Mouse (Mus musculus): ENCODE measurements around the gene Asah2. TPM values are rescaled to one million over a fixed set of nuclear protein-coding genes. Genes with fewer than 3 reads are reported as not detected.
A peak's percentile ranks its signal among the peaks of the same experiment; 100 is the strongest.
"Not testable (repeated sequence)": the region's sequence is repeated elsewhere in the genome, so short reads cannot be mapped to it uniquely, and the experiment has no call there.

Gene Asah2
- total RNA-seq (2021) = 1 to 10 TPM; 5.6 to 6.5 TPM
- long read RNA-seq, experiment 1 = 0 reads
- long read RNA-seq, experiment 2 = 0 reads

DNA sequence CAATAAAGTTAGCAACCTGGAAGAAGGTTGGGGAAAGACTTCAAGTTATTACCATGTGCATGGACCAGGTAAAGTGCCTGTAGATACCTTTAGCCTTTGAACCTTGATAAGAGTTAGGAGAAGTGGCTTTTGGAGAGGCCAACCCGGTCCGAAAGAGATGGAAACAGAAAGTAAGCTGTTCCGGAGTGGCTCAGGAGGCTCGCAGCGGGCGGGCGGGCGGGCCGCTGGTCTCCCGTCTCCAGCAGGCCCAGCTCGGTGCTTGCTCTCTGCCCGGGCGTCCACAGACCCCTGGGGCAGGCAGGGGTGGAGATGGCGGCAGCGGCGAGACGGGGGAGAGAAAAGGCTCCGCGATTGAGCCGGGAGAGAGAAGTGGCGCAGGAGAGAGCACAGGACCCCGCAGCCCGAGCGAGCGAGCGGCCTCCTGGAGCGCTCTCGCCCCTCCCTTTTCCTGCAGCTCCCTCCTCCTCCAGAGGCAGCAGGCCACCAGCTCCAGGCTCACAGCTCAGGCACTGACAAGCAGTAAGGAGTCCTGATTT is at the start of gene Asah2:
Asah2 (minus strand) TSS at position 441 of the 536 bp plus-strand sequence.
- peak; percentile 62 to 64 for DNase-seq (ENCODE audit: low spot score in 2 of 2)
- intact Hi-C loops (cut with DNase I) = no loop called here

DNA sequence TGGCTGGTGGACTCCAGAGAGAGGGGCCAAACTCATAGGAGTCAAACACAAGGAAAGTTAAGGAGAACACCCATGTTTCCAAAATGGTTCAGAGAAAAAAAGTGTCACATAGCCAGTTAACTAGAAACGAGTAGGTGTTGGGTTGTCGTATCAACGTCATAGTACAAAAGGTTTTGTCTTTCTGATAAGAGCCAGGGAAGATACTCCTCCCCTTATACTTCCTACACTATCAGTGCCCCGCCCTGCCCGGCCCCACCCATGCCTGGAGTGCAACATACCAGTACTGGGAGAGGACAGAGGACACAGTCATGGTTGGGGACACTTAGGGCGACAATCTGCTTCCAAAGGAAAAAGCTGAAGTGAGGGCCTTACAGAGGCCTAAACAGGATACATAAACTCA is 49.0 kb upstream of the Asah2 start:
- intact Hi-C loops (cut with DNase I) = no loop called here
- no peak for DNase-seq (ENCODE audit: low spot score in 2 of 2)

DNA sequence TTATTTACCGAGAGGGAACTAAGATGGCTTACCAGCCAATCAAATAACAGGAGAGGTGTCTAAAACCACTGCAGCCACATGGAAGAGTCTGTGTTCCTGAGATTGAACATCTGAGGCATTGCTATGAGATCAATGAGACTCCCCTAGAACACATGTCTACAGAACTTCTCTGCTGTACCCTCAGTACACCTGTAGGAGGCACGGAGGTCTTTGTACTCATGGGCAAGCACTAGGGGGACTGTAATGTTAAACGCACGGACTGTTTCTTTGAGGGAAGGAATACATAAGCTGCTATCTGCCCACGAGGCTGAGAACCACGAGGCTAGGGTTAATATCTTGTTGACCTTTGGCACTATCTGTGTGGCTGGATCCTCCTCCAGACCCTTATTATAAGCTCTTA is 44.5 kb upstream of the Asah2 start:
- DNase-seq (ENCODE audit: low spot score in 2 of 2) = no peak
- intact Hi-C loops (cut with DNase I) = no loop called here

DNA sequence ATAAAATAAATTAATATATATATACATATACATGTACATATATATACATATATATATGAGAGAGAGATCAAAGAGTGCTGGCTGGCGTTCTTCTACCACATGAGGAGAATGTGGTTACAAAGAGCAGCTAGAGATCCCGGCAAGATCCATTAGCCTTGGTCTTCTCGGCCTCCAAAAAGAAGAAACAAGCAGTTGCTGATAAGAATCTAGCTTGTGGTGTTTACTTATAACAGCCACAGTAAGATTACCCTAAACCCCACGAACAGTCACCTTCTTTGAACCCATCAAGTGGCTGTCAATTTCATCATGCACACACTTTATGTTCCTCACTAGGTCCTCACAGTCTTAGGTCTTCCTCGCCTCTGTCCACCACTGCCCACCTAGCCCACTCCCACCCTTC is 40.7 kb upstream of the Asah2 start:
- intact Hi-C loops (cut with DNase I) = no loop called here
- DNase-seq (ENCODE audit: low spot score in 2 of 2) = no peak

DNA sequence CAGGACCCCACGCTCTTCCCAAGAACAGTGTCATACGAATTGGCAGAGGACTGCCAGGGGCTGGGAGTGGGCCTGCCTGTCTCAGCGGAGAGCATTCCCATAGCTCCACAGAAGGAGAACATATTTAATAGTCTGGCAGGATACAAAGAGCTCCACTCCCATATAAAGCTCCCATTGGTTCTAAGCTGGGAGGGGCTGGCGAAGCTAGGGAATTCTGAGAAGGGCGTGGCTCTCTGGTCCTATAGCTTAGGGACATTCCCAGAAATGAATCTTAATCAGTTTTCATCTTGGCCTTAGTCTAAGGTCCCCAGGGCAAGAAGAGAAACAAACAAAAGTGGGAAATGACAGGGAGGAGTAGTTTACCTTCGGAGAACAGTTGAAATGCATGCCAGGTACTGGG is 34.4 kb upstream of the Asah2 start:
- intact Hi-C loops (cut with DNase I) = no loop called here

DNA sequence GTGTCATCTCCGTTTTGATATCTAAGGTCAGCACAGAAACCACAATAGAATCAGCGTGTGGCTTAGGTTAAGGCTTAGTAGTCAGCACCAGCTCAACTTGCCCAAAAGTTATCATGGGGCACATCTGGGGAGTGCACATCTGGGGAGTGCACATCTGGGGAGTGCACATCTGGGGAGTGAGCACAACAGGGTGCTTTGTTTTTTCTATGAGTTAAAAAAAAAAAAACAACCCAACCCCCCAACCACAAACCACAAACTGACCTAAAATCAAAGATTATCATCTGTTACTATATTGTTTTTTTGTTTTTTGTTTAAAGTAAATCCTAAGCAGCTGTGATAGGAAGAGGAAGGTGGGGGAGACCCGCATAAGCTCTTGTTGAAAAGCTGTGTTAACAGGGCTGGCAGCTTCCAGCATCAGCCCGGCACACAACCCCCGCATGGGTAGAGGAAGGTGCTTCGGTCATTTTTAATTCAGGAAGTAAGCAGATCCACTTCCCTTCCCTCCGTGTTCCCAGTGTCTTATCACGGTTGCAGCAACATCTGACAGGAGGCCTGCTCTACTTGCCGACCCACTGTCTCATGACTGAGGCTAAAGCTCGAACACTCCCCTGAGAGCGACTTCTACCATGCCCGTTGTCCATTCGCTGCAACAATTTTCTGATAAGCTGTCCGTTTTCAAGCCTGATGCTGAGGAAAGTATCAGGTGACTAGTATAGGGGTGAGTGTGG is 30.5 kb upstream of the Asah2 start:
- intact Hi-C loops (cut with DNase I) = no loop called here
- no peak for DNase-seq (ENCODE audit: low spot score in 2 of 2)

More for the DNA sequence above, 34.4 kb upstream of the Asah2 start:
- DNase-seq (ENCODE audit: low spot score in 2 of 2) = no peak

DNA sequence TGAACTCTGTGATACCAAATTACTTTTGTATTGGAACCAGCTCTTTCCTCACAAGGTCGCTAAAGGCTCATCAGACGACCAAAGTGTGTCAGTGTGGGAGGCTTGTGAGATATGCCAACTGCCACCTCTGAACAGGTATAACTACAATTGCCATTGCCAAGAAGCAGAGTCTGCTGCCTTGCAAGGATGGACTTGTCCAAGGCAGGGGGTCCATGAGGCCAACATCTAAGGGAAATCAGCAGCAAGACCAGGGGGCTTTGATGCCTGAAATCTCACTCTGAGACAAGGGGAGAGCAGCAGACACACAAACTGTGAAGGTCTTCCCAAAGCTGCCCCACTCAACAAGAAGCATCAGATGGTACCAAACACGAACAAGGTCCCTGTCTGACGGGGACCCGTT is 29.9 kb upstream of the Asah2 start:
- DNase-seq (ENCODE audit: low spot score in 2 of 2) = no peak
- intact Hi-C loops (cut with DNase I) = no loop called here

DNA sequence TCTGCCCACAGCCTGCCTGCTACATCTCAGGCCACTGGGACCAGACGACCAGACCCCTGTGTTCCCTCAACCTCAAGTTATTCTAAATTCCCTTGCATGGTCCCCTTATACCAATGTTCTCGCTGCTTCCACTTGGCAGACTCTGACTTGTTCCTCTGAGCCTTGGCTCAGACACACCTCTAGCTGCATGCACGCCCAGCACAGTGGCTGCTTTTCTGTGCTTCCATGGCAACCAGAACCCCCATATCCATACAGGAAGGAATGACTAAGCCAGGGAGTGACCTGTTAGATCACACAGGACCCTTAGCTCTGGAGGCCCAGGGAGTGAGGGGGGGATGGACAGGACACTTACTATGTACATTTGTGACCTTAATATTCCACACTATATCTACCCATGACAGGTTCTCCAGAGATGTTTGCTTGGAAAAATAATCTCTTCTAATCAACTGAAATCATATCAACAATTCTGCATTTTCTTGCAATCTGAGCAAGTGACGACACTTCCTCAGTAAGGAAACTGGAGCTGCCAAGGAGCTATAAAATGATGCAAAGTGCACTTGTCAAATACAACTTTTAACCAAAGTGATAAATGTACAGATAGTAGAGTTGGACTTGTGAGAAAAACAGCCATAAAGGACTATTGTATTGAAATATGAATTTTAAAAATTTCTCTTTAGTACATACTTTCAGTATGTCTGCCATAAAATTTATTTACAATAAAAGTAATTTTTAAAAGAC is 29.0 kb upstream of the Asah2 start:
- intact Hi-C loops (cut with DNase I) = no loop called here
- DNase-seq (ENCODE audit: low spot score in 2 of 2) = peak; percentile 9 to 10

DNA sequence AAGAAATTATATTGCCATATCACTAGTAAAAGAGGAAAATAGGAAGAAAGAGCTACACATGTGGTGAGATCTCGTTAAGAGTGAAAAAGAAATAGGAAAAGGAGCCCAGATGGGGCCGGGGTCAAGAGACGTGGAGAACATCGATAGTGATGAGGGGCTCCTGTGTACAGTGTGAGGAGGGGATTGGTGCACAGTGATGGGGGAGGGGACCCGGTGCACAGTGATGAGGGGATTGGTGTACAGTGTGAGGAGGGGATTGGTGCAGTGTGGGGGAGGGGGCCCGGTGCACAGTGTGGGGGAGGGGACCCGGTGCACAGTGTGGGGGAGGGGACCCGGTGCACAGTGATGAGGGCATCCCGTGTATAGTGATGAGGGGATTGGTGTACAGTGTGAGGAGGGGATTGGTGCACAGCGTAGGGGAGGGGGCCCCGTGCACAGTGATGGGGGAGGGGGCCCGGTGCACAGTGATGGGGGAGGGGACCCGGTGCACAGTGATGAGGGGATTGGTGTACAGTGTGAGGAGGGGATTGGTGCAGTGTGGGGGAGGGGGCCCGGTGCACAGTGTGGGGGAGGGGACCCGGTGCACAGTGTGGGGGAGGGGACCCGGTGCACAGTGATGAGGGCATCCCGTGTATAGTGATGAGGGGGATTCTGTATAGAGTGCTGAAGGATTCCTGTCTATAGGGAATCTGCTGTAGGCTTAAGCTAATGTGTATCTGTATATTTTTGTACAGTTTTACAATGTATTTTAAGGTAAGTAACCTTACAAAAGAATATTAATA is 23.9 kb upstream of the Asah2 start:
- intact Hi-C loops (cut with DNase I); DNase-seq (ENCODE audit: low spot score in 2 of 2): not testable (repeated sequence)

DNA sequence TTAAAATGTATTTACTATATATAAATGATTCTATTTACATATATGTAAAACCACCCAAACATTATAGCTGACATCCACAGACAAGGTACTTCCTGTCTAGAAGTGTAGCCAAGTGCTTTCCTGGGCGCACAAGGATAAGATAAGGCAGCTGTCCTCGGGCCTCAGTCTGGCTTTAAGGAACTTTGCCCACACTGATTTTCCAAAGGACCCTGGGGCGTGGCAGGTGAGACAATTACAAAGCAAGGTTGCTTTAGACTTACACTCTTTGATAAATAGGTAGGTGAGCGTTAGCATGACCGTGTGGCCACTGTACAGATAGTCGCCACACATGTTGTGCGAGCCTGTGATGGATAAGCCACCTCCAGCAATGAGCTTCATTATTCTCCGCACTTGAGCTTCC is 21.3 kb upstream of the Asah2 start:
- intact Hi-C loops (cut with DNase I) = no loop called here
- no peak for DNase-seq (ENCODE audit: low spot score in 2 of 2)

DNA sequence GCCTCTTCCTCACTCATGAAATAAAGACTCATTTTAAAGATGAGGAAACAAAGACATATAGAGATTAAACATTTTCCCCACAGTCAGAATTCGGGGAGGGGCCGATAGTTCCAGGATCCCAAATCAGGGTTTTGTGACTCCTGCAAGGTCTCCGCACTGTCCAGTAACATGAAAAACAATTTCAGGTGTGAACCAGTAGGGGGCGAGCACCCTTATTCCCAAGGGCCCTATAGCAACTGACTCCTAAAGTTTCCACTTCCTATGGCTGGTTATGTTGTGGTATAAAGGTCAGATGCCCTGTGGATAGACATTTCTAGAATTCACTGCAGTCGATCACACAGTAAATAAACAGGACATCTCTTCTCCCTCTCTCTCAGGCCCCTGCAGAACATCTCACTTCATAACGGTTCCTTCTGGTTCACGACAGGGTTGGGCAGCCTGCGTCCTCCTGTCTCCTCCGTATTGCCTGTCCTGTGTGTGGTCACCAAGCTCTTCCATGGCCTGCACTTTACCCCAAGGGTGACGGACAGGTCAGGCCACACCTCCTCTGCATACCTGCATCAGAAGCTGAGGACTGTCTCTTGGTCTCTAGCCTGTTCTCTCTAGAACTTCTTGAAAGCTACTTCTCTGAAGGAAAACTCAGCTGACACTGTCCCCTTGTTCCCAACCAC is 19.3 kb upstream of the Asah2 start:
- intact Hi-C loops (cut with DNase I) = no loop called here
- no peak for DNase-seq (ENCODE audit: low spot score in 2 of 2)

DNA sequence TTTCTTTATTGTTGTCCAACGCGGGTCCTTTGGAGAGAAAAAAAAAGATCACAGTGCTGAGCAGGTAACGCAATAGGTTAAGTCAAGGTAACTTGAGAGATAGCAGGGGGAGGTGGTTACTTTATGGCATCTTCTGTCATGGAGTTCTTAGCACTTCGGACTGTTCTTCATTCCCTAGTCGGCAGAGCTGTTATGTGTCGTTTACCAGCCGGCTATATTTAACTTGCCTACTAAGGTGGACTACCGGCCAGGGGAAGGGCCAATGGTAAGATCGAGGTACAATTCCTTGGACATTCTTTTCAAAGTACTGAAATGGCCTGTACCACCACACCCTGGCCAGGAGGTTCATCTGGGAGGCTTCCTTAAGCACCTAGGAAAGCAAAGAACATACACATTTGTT is 16.1 kb upstream of the Asah2 start:
- intact Hi-C loops (cut with DNase I) = no loop called here
- no peak for DNase-seq (ENCODE audit: low spot score in 2 of 2)

DNA sequence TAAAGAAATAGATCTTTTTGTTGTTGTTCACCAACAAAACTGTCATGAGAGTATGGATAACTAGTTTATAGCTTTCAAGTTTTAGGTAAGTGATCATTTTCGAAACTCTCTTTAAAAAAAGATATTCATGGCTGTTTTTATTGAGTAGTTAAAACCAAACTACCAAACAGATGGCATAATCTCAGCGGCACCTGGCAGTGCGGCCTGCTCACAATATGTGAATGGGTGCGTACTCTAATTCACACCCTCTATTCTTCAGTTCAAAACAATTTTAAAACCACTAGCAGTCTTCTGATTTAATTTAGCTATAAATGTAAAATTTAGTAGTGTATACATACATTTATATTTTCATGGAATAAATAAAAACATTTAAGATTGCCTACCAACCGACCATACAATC is 15.2 kb upstream of the Asah2 start:
- intact Hi-C loops (cut with DNase I) = no loop called here

DNA sequence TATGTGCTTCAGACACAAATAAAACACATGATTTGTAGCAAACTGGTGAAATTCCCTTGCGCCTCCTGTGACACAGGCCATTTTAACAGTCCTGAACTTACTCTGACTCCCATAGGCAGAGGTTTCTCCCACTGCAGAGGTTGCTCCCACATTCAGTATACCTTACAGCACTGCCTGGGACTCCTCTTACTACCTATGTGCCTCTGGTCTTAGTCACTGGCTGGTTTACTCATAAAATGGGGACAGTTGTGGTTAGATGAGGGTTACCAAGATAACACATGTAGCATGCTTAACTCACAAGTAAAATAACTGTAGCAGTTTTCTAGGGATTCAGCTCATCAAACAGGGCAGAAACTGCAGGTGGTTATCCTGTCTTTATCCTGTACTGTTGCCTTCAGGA is 12.8 kb upstream of the Asah2 start:
- no peak for DNase-seq (ENCODE audit: low spot score in 2 of 2)
- intact Hi-C loops (cut with DNase I) = no loop called here

More for the DNA sequence above, 15.2 kb upstream of the Asah2 start:
- DNase-seq (ENCODE audit: low spot score in 2 of 2) = no peak

DNA sequence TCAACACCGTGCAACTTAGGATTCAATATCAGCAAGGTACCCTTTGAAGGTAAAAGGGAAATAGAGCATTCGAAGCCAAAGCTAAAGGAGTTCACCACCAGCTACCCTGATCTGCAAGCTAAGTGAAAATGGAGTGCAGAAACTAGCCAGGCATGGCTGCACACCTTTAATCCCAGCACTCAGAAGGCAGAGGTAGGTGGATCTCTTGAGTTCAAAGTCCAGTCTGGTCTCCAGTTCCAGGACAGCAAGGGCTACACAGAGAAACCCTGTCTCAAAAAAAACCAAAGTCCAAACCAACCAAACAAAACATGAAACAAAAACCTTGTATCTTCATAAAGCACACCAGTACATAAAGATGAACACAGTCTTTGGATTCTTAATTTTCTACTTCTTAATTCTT is 11.7 kb upstream of the Asah2 start:
- intact Hi-C loops (cut with DNase I) = no loop called here
- DNase-seq (ENCODE audit: low spot score in 2 of 2) = no peak

DNA sequence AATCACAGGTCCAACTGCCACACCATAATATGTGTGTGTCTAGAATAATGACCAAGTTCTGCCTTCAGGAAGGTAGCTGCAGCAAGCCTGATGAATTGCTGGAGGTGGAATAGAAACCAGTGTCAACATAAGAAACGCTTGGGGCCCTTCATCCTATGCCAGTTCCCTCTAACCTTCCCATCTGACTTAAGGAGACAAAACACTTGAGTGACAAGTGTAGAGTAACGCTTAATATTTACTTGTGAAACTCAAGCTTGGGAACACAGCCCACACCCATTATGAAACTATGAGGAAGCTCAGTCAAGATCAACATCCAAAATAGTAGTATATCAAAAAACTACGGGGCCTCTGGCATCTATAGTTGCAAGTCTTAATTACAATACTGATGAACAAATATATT is 10.5 kb upstream of the Asah2 start:
- DNase-seq (ENCODE audit: low spot score in 2 of 2) = no peak
- intact Hi-C loops (cut with DNase I) = no loop called here

DNA sequence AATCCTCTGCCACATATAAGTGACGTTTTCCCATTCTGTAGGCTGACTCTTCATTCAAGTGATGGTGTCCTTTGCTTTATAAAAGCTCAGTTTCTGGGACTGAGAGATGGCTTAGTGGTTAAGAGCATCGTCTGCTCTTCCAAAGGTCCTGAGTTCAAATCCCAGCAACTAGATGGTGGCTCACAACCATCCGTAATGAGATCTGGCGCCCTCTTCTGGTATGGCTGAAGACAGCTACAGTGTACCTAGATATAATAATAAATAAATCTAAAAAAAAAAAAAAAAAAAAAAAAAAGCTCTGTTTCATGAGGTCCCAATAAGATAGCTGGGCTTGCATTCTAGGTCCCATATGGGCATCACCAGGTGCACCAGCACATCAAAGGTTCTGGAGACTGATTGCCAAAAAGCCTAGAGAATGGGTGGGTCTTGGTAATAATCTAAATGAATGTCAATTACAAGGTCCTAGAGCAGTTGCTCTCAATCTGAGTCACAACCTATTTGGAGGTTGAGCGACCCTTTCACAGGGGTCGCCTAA is 9.5 kb upstream of the Asah2 start:
- intact Hi-C loops (cut with DNase I) = no loop called here
- DNase-seq (ENCODE audit: low spot score in 2 of 2) = no peak

DNA sequence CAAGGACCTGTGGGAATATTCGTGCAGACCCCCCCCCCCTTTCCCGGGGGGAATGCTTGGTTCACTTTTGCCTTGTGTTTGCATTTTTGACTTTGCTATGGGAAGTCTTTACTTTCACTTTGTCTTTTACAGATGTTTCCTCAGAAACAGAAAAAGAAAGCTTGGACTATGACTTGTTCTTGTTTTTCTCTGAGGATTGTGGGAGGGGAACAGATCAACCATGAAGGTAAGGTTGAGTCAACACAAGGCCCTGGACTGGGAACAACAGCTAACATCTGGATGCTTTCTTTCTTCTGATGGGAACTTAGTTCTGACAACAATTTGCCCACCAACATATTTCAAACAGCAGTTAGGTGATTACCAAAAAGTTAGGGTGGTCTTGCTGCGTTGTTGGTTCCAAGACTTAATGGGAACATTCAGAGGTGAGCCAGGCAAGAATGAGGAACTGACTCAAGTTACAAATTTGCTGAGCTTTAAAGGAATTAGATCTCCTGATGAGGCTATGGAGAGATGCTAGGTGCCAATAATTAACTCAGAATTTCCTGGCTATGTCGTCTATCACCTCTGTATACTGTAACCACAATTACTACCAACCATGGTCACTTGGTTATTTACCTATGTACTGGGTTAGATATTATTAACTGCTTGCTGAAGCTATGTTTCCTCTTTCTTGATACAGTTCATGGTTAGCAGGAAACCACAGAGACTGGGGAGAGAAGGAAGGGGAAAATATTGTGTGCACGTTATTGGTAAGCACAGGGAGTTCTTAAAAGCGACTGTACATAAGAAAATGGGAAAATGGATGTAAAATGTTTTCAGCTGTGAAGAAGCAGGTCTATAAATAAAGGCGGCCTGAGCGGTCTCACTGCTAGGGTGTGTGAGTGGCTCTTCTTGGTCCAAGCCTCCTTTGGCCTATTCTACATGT is 4.1 kb upstream of the Asah2 start:
- intact Hi-C loops (cut with DNase I) = no loop called here

More for the DNA sequence above, 4.1 kb upstream of the Asah2 start:
- DNase-seq (ENCODE audit: low spot score in 2 of 2) = no peak
